Mouse (Mus musculus) kidney, adult 11 months (tissue): Measurements from ENCODE around the gene Tanc2.

ENCODE experiments used
- DNase-seq: peaks from one replicate; pipeline ENCODE4 v3.0.0; 2022

Gene Tanc2

GRCm38 (mm10) chr11:105837962-105838361 is 248.2 kb downstream of the Tanc2 start:
- no peak for DNase-seq

- DNase-seq = no peak
These were observed 256.1 kb downstream of the Tanc2 start for GRCm38 (mm10) chr11:105845901-105846300.

- DNase-seq = no peak
These were observed 265.7 kb downstream of the Tanc2 start for GRCm38 (mm10) chr11:105855504-105855903.

GRCm38 (mm10) chr11:105858063-105858462 is 268.3 kb downstream of the Tanc2 start:
- no peak for DNase-seq

- DNase-seq = no peak
These were observed 295.8 kb downstream of the Tanc2 start for GRCm38 (mm10) chr11:105885558-105885957.

- no peak for DNase-seq
These were observed 297.5 kb downstream of the Tanc2 start for GRCm38 (mm10) chr11:105887281-105887680.

- no peak for DNase-seq
These were observed 309.4 kb downstream of the Tanc2 start for GRCm38 (mm10) chr11:105899151-105899550.

GRCm38 (mm10) chr11:105901501-105901900 is 311.7 kb downstream of the Tanc2 start:
- no peak for DNase-seq

GRCm38 (mm10) chr11:105902956-105903355 is 313.2 kb downstream of the Tanc2 start:
- DNase-seq = no peak

GRCm38 (mm10) chr11:105905529-105906213 is 315.9 kb downstream of the Tanc2 start:
- DNase-seq = no peak

- DNase-seq = no peak
These were observed 317.6 kb downstream of the Tanc2 start for GRCm38 (mm10) chr11:105907381-105907780.

- DNase-seq = no peak
These were observed 319.1 kb downstream of the Tanc2 start for GRCm38 (mm10) chr11:105908926-105909325.

GRCm38 (mm10) chr11:105909617-105910016 is 319.8 kb downstream of the Tanc2 start:
- DNase-seq = no peak

- no peak for DNase-seq
These were observed 321.4 kb downstream of the Tanc2 start for GRCm38 (mm10) chr11:105911149-105911548.

GRCm38 (mm10) chr11:105911592-105912375 is 322.0 kb downstream of the Tanc2 start:
- DNase-seq = peak; percentile 50

GRCm38 (mm10) chr11:105913580-105913979 is 323.8 kb downstream of the Tanc2 start:
- no peak for DNase-seq

GRCm38 (mm10) chr11:105920098-105920785 is 330.5 kb downstream of the Tanc2 start:
- DNase-seq = no peak

GRCm38 (mm10) chr11:105920836-105921235 is 331.1 kb downstream of the Tanc2 start:
- no peak for DNase-seq

GRCm38 (mm10) chr11:105921275-105921674 is 331.5 kb downstream of the Tanc2 start:
- no peak for DNase-seq

- no peak for DNase-seq
These were observed 333.2 kb downstream of the Tanc2 start for GRCm38 (mm10) chr11:105922769-105923663.

GRCm38 (mm10) chr11:105927065-105928030 is 337.6 kb downstream of the Tanc2 start:
- peak; percentile 53 for DNase-seq
